Mouse (Mus musculus) midbrain, embryonic 12.5 days (tissue): ENCODE measurements around the gene Wdr44. TPM values are rescaled to one million over a fixed set of nuclear protein-coding genes. Genes with fewer than 3 reads are reported as not detected.
"Not testable (repeated sequence)": the region's sequence is repeated elsewhere in the genome, so short reads cannot be mapped to it uniquely, and the experiment has no call there.

Source experiments
- ATAC-seq: fragments of 200-750 bp; cut with Nextera tagmentation; 2 replicates; pipeline ENCODE4 v1.8.0; 2017; ENCODE audit warnings: low read depth, moderate TSS enrichment, moderate library complexity; ENCODE audit not compliant: low FRiP score
- H3K27ac ChIP-seq: fragments of 300-500 bp; sonication (generic); replicated peaks from 2 replicates; pipeline ENCODE4 v1.5.1; 2016; ENCODE audit warnings: mild to moderate bottlenecking
- H3K27me3 ChIP-seq: fragments of 300-500 bp; sonication (generic); 2 replicates; pipeline ENCODE4 v1.6.1; 2016; ENCODE audit warnings: mild to moderate bottlenecking
- H3K36me3 ChIP-seq: fragments of 300-500 bp; sonication (generic); 2 replicates; pipeline ENCODE4 v1.6.1; 2016
- H3K4me1 ChIP-seq: fragments of 300-500 bp; sonication (generic); 2 replicates; pipeline ENCODE4 v1.6.1; 2016
- H3K4me2 ChIP-seq: fragments of 300-500 bp; sonication (generic); replicated peaks from 2 replicates; pipeline ENCODE4 v1.6.1; 2016; ENCODE audit warnings: mild to moderate bottlenecking, moderate library complexity
- H3K4me3 ChIP-seq: fragments of 300-500 bp; sonication (generic); 2 replicates; pipeline ENCODE4 v1.5.1; 2016; ENCODE audit warnings: mild to moderate bottlenecking
- H3K9ac ChIP-seq: fragments of 300-500 bp; sonication (generic); replicated peaks from 2 replicates; pipeline ENCODE4 v1.6.1; 2016; ENCODE audit warnings: mild to moderate bottlenecking, moderate library complexity
- H3K9me3 ChIP-seq: fragments of 300-500 bp; sonication (generic); 2 replicates; pipeline ENCODE4 v1.6.1; 2016; ENCODE audit warnings: mild to moderate bottlenecking
- WGBS: fragments of 180-500 bp; shearing (Covaris S2); methylation state at CpG from one replicate; pipeline ENCODE4 v1.1.7; 2016; 5-methylcytosine and 5-hydroxymethylcytosine counted together
- polyA plus RNA-seq: library from polyadenylated mRNA; unstranded; fragments of >200 nt; fragmentation: Nextera tagmentation; extraction: Ambion mirVana; gene quantifications from 2 replicates; pipeline ENCODE4 v1.2.1, GENCODE M21; 2016

The Wdr44 gene
- polyA plus RNA-seq, 1 experiment from 2014 or later, result 8.8 TPM

- WGBS, result 85% methylated on average over 1 of the region's 1 CpGs
Measured at GRCm38 (mm10) chrX:23699023-23699422, 6.2 kb downstream of the Wdr44 start.

GRCm38 (mm10) chrX:23717247-23717646, 24.4 kb downstream of the Wdr44 start:
- Histone ChIP-seq H3K27me3 (no peaks in the 10 kb centered on the region), H3K4me3 (no peak overlapping the region), H3K27ac (no peak overlapping the region), H3K9ac (no peak overlapping the region), H3K4me2 (no peak overlapping the region), H3K9me3 (no peaks in the 10 kb centered on the region), H3K4me1 (no peaks in the 10 kb centered on the region), H3K36me3 (no peaks in the 10 kb centered on the region)
- no peak for ATAC-seq
- 87% methylated on average over 1 of the region's 1 CpGs for WGBS

More at GRCm38 (mm10) chrX:23699023-23699422, 6.2 kb downstream of the Wdr44 start:
- no peak overlapping the region for H3K4me3 ChIP-seq
- no peaks in the 10 kb centered on the region for H3K36me3 ChIP-seq
- no peak overlapping the region for H3K4me2 ChIP-seq
- H3K9me3 ChIP-seq, result no peaks in the 10 kb centered on the region
- H3K27ac ChIP-seq, result no peak overlapping the region
- H3K27me3 ChIP-seq, result no peaks in the 10 kb centered on the region
- H3K9ac ChIP-seq, result no peak overlapping the region
- ATAC-seq, result no peak
- H3K4me1 ChIP-seq, result no peaks in the 10 kb centered on the region

- H3K4me2 ChIP-seq, result no peak overlapping the region
- WGBS, result 81% methylated on average over 1 of the region's 1 CpGs
- no peak overlapping the region for H3K27ac ChIP-seq
- no peak for ATAC-seq
- no peaks in the 10 kb centered on the region for H3K9me3 ChIP-seq
- H3K36me3 ChIP-seq, result no peaks in the 10 kb centered on the region
- no peak overlapping the region for H3K9ac ChIP-seq
- H3K4me3 ChIP-seq, result no peak overlapping the region
- H3K27me3 ChIP-seq, result no peaks in the 10 kb centered on the region
- no peaks in the 10 kb centered on the region for H3K4me1 ChIP-seq
Measured at GRCm38 (mm10) chrX:23727463-23727862, 34.6 kb downstream of the Wdr44 start.

DNA sequence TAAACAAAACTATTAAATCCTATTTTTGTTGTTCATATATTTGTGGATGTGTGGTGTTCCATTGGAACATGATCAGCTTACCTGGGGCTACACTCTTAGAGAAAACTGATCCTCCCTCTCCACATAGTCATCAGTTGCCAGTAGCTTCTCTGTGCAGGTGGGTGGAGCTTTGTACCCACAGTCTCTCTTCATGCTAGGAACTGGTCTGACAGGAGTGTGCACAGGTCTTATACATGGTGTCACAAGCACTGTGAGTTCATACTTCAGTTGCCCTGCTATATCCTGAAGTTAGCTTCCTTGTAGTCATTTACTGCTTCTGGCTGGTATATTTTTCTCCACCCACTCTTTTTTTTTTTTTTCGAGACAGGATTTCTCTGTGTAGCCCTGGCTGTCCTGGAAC, 61.8 kb downstream of the Wdr44 start:
- H3K9ac ChIP-seq, result no peak overlapping the region
- no peak overlapping the region for H3K27ac ChIP-seq
- H3K4me2 ChIP-seq, result no peak overlapping the region
- H3K4me1 ChIP-seq, result no peaks in the 10 kb centered on the region
- no peak overlapping the region for H3K4me3 ChIP-seq
- WGBS, result 38% methylated on average over 1 of the region's 1 CpGs
- H3K27me3 ChIP-seq, result no peaks in the 10 kb centered on the region
- ATAC-seq, result no peak
- no peaks in the 10 kb centered on the region for H3K9me3 ChIP-seq
- H3K36me3 ChIP-seq, result no peaks in the 10 kb centered on the region

DNA sequence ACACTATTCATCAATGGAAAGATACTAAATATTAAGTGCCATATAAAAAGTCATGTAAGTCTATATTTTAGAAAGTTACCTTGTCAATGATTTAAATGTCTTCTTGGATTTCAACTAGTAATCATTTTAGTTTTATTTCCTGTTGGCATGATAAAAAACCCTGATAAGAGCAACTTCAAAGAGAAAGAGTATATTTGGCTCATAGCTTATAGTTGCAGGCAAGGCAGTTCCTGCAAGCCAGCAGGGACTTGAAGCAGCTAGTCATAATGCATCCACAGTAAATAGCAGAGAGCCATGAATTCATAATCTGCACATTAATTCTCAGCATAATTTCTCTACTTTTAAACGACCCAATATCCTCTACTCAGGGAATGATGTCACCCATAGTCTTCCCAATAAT, 75.0 kb downstream of the Wdr44 start:
- no peak overlapping the region for H3K4me3 ChIP-seq
- WGBS, result 81% methylated on average over 1 of the region's 1 CpGs
- H3K9ac ChIP-seq, result no peak overlapping the region
- H3K27ac ChIP-seq, result no peak overlapping the region
- H3K27me3 ChIP-seq, result no peaks in the 10 kb centered on the region
- H3K9me3 ChIP-seq, result no peaks in the 10 kb centered on the region
- no peak overlapping the region for H3K4me2 ChIP-seq
- H3K36me3 ChIP-seq, result no peaks in the 10 kb centered on the region
- no peaks in the 10 kb centered on the region for H3K4me1 ChIP-seq
- ATAC-seq, result no peak

GRCm38 (mm10) chrX:23807125-23807524, 114.3 kb downstream of the Wdr44 start:
- no peak overlapping the region for H3K4me3 ChIP-seq
- H3K9ac ChIP-seq, result no peak overlapping the region
- H3K36me3 ChIP-seq, result no peaks in the 10 kb centered on the region
- H3K27me3 ChIP-seq, result no peaks in the 10 kb centered on the region
- no peak overlapping the region for H3K27ac ChIP-seq
- no peaks in the 10 kb centered on the region for H3K9me3 ChIP-seq
- 78% methylated on average over 3 of the region's 3 CpGs for WGBS
- H3K4me1 ChIP-seq, result no peaks in the 10 kb centered on the region
- ATAC-seq, result no peak
- H3K4me2 ChIP-seq, result no peak overlapping the region

GRCm38 (mm10) chrX:23810365-23810764, 117.5 kb downstream of the Wdr44 start:
- H3K9me3 ChIP-seq, result no peaks in the 10 kb centered on the region
- 87% methylated on average over 2 of the region's 2 CpGs for WGBS
- H3K4me3 ChIP-seq, result no peak overlapping the region
- no peak overlapping the region for H3K4me2 ChIP-seq
- H3K4me1 ChIP-seq, result no peaks in the 10 kb centered on the region
- no peaks in the 10 kb centered on the region for H3K36me3 ChIP-seq
- no peaks in the 10 kb centered on the region for H3K27me3 ChIP-seq
- ATAC-seq, result no peak
- no peak overlapping the region for H3K9ac ChIP-seq
- no peak overlapping the region for H3K27ac ChIP-seq

DNA sequence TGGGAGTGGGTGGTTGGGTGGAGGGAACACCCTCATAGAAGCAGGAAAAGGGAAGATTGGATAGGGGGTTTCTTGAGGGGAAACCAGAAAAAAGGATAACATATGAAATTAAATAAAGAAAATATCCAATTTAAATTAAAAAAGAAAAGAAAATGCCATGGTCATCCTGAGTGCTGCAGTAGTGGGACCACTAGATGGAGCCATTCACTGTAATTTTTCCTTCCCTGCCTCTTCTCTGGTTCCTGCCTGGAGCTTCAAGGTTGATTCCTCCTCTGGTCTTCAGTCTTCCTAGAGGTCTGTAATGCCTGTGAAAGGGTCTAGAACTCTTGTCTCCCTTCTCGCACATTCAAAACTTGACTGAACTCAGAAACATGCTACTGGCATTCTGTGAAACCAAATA, 120.4 kb downstream of the Wdr44 start:
- 75% methylated on average over 1 of the region's 1 CpGs for WGBS

DNA sequence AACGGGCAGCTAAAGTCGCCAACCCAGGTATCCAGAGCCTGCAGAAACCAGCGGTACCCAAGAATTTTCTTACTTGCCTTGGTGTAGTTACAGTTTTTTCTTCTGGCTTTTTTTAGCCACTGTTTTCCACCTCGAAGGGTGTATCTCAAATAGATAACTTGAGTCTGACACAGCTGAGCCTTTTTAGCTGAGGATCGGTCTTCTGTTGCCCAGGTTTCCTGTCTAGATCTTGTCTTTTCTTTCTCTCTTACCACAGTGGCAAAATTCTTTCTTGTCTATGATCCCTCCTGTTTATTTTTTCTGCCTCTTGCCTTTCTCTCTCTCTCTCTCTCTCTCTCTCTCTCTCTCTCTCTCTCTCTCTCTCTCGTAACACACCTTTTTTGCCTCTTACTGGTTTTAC, 130.0 kb downstream of the Wdr44 start:
- not testable (repeated sequence) for H3K27ac ChIP-seq, H3K4me1 ChIP-seq, H3K36me3 ChIP-seq, H3K4me3 ChIP-seq, H3K27me3 ChIP-seq, H3K4me2 ChIP-seq, ATAC-seq, H3K9me3 ChIP-seq, H3K9ac ChIP-seq
- 83% methylated on average over 6 of the region's 6 CpGs for WGBS

More for the DNA sequence above, 120.4 kb downstream of the Wdr44 start:
- H3K27ac ChIP-seq, H3K27me3 ChIP-seq, H3K4me3 ChIP-seq, H3K36me3 ChIP-seq, H3K4me2 ChIP-seq, H3K9me3 ChIP-seq, H3K4me1 ChIP-seq, ATAC-seq, H3K9ac ChIP-seq: not testable (repeated sequence)

GRCm38 (mm10) chrX:23823398-23824023, 130.7 kb downstream of the Wdr44 start:
- H3K4me3 ChIP-seq, result no peak overlapping the region
- H3K36me3 ChIP-seq, result no peaks in the 10 kb centered on the region
- no peak overlapping the region for H3K9ac ChIP-seq
- no peaks in the 10 kb centered on the region for H3K4me1 ChIP-seq
- H3K27ac ChIP-seq, result no peak overlapping the region
- no peaks in the 10 kb centered on the region for H3K9me3 ChIP-seq
- WGBS, result 68% methylated on average over 19 of the region's 19 CpGs
- no peak for ATAC-seq
- no peaks in the 10 kb centered on the region for H3K27me3 ChIP-seq
- no peak overlapping the region for H3K4me2 ChIP-seq

- not testable (repeated sequence) for ATAC-seq, H3K9me3 ChIP-seq, H3K27ac ChIP-seq, H3K27me3 ChIP-seq, H3K4me1 ChIP-seq, H3K9ac ChIP-seq, H3K4me3 ChIP-seq, H3K4me2 ChIP-seq, H3K36me3 ChIP-seq
- 90% methylated on average over 11 of the region's 11 CpGs for whole genome bisulfite sequencing
Measured at GRCm38 (mm10) chrX:23833784-23834183, 140.9 kb downstream of the Wdr44 start.

DNA sequence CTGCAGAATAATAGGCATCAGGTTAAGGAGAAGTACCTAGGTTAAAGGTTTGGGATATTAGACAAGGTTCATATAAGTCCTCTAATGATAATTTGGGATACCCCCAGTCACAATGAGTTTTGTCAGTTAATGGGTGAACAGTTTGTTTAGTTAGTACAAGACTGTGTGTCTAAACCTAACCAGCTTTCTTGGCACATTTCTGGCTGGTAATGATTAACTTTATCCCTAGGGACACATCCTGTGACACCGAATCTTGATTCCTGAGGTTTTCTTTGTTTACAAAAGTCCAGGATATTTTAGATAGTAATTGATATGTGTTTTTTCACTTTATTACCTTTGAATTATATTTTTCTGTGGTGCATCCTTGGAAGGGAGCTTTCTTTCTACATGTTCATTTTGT, 148.1 kb downstream of the Wdr44 start:
- 92% methylated on average over 1 of the region's 1 CpGs for WGBS
- H3K4me2 ChIP-seq, result no peak overlapping the region
- no peak overlapping the region for H3K27ac ChIP-seq
- no peaks in the 10 kb centered on the region for H3K9me3 ChIP-seq
- no peaks in the 10 kb centered on the region for H3K4me1 ChIP-seq
- no peaks in the 10 kb centered on the region for H3K27me3 ChIP-seq
- H3K36me3 ChIP-seq, result no peaks in the 10 kb centered on the region
- H3K9ac ChIP-seq, result no peak overlapping the region
- ATAC-seq, result no peak
- H3K4me3 ChIP-seq, result no peak overlapping the region
